Mouse (Mus musculus) lung, adult 2 months (tissue): ENCODE measurements at regions not wholly inside any gene's neighbourhood (a gene's known extent, or its start where the extent isn't known, plus 50 kb on each side); places are given as distances from the start of the nearest gene placed in this dataset.

Source experiments
- CTCF ChIP-seq: fragments of 200-500 bp; IDR thresholded peaks from 2 replicates; pipeline ENCODE4 v1.5.1; 2011; ENCODE audit warnings: mild to moderate bottlenecking, low read length, control low read depth; ENCODE audit not compliant: insufficient read depth
- POLR2A ChIP-seq: fragments of 200-500 bp; IDR thresholded peaks from 2 replicates; pipeline ENCODE4 v1.6.1; 2011; ENCODE audit warnings: low read depth, mild to moderate bottlenecking, control low read depth, low read length, borderline replicate concordance; ENCODE audit errors: extremely low read depth

DNA sequence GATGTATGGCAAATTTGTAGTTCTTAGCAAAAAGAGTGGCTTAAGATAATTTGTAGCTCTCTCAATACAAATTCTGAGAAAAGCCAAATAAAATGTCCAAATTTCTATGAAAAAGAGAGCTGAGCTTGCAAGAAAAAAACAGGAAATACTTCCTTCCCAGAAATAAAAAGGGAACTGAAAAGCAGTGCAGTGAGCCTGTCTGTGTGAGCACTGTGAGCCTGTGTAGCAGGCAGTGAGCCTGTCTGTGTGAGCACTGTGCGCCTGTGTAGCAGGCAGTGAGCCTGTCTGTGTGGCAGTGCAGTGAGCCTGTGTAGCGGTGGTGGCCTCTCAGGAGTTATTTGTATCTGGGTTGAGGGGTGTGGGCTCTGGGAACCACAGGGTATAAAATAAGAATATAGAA is 62.7 kb upstream of the Rasgrp1 start:
- TF ChIP-seq CTCF (no peak), POLR2A (no peak)
